Comparison of ENCODE assay signal across 10 mouse cellular contexts in the genomic region with DNA sequence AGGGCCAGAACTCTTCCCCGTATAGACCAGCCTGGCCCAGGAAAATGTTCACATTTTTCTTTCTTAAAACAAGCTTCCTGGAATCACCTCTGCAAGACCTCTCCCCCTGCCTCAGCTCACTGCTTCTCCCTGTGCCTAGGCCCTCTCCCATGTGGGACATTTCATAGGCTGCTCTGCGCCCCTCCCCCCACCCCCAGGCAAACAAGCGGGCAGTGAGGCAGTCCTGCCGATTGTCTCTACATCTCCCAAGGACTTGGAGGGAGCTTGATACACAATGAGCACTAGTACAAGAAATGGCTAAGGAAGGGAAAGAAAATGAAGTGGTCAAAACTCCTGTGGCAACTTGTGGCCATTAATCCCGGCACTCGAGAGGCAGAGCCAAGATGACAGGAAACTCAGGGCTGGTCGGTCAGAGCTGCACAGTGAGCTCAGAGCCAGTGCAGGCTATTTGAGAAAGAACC. TPM values are rescaled to one million over a fixed set of nuclear protein-coding genes. Genes with fewer than 3 reads are reported as not detected.
A peak's percentile ranks its signal among the peaks of the same experiment; 100 is the strongest.
DNase-seq lines count a peak whose midpoint lies in the region; ATAC-seq and TF ChIP-seq lines count a peak whose summit lies in the region.
"Had no signal": no experiment of that assay in that cellular context is flagged by ENCODE, and none has a peak within 500 bp of the region (broad histone marks: within the 10 kb centered on the region; RNA-seq: fewer than 3 reads in every experiment).

No protein-coding gene starts in this region.

- no peak for DNase-seq in heart, adult 11 months
- no peak for DNase-seq in stomach, postnatal 0 days (ENCODE audit: low spot score)
- no peak for DNase-seq in layer of hippocampus, postnatal 36 days
- DNase-seq: kidney, adult 18-20 months had no signal

- peak overlapping the region; percentile 48 for H3K4me2 ChIP-seq in heart, embryonic 12.5 days
- H3K4me2 ChIP-seq in embryonic facial prominence, embryonic 15.5 days (replicated peaks): peak overlapping the region; percentile 33; the same call in 1 of the 2 replicates
- peak overlapping the region; percentile 37 for H3K4me2 ChIP-seq in stomach, postnatal 0 days (replicated peaks; ENCODE audit: low read depth)
- H3K4me2 ChIP-seq in liver, embryonic 12.5 days: no peak overlapping the region
- H3K4me2 ChIP-seq: liver, embryonic 15.5 days had no signal

- no peaks in the 10 kb centered on the region for H3K36me3 ChIP-seq in heart, embryonic 12.5 days
- H3K36me3 ChIP-seq in megakaryocyte, embryonic 14.5 days (replicated peaks; ENCODE audit: low read length): no peaks in the 10 kb centered on the region
- H3K36me3 ChIP-seq in embryonic facial prominence, embryonic 15.5 days: no peaks in the 10 kb centered on the region
- H3K36me3 ChIP-seq in stomach, postnatal 0 days (ENCODE audit: control insufficient read depth, insufficient read depth, low read length): no peaks in the 10 kb centered on the region
- no peaks in the 10 kb centered on the region for H3K36me3 ChIP-seq in liver, embryonic 12.5 days
- H3K36me3 ChIP-seq: liver, embryonic 15.5 days had no signal

- no peaks in the 10 kb centered on the region for H3K9me3 ChIP-seq in heart, embryonic 12.5 days (replicated peaks)
- no peaks in the 10 kb centered on the region for H3K9me3 ChIP-seq in megakaryocyte, embryonic 14.5 days
- H3K9me3 ChIP-seq in embryonic facial prominence, embryonic 15.5 days (replicated peaks): no peaks in the 10 kb centered on the region
- H3K9me3 ChIP-seq in stomach, postnatal 0 days (ENCODE audit: control insufficient read depth, low read length): no peaks in the 10 kb centered on the region
- H3K9me3 ChIP-seq in liver, embryonic 12.5 days (replicated peaks): no peaks in the 10 kb centered on the region
- H3K9me3 ChIP-seq: liver, embryonic 15.5 days had no signal

- TF ChIP-seq EP300 in stomach, postnatal 0 days (optimal IDR thresholded peaks at IDR 0.05): no peak

- H3K4me3 ChIP-seq in heart, embryonic 12.5 days: no peak overlapping the region
- H3K4me3 ChIP-seq in megakaryocyte, embryonic 14.5 days (replicated peaks): peak overlapping the region; percentile 67
- 0 out of 2 replicates have a peak overlapping the region, but pooled peaks have one; percentile 16 for H3K4me3 ChIP-seq in embryonic facial prominence, embryonic 15.5 days (replicated peaks)
- H3K4me3 ChIP-seq in stomach, postnatal 0 days (ENCODE audit: low read depth, low read length): no peak overlapping the region; the same call in 1 of the 2 replicates
- no peak overlapping the region for H3K4me3 ChIP-seq in liver, embryonic 12.5 days
- H3K4me3 ChIP-seq: liver, embryonic 15.5 days had no signal

- H3K4me1 ChIP-seq in heart, embryonic 12.5 days (replicated peaks): peaks cover 55% of the 10 kb centered on the region
- peaks cover 56% of the 10 kb centered on the region for H3K4me1 ChIP-seq in megakaryocyte, embryonic 14.5 days
- H3K4me1 ChIP-seq in embryonic facial prominence, embryonic 15.5 days: peaks cover 72% of the 10 kb centered on the region
- peaks cover 22% of the 10 kb centered on the region for H3K4me1 ChIP-seq in stomach, postnatal 0 days (replicated peaks; ENCODE audit: control insufficient read depth, insufficient read depth)
- H3K4me1 ChIP-seq in liver, embryonic 12.5 days: peaks cover 15% of the 10 kb centered on the region; the same call in 1 of the 2 replicates
- H3K4me1 ChIP-seq: liver, embryonic 15.5 days had no signal

- ATAC-seq in heart, embryonic 12.5 days (ENCODE audit: insufficient number of reproducible peaks, low FRiP score): no peak
- ATAC-seq in megakaryocyte, adult 5-6 weeks (ENCODE audit: poor library complexity, severe bottlenecking): no peak
- ATAC-seq in embryonic facial prominence, embryonic 15.5 days (ENCODE audit: insufficient number of reproducible peaks, low FRiP score, low TSS enrichment, low read depth): no peak
- no peak for ATAC-seq in stomach, postnatal 0 days (ENCODE audit: low FRiP score, low TSS enrichment)
- no peak for ATAC-seq in liver, embryonic 12.5 days

- H3K27me3 ChIP-seq in heart, embryonic 12.5 days (replicated peaks): peaks cover 27% of the 10 kb centered on the region
- H3K27me3 ChIP-seq in megakaryocyte, embryonic 14.5 days (replicated peaks): peaks cover 82% of the 10 kb centered on the region
- H3K27me3 ChIP-seq in embryonic facial prominence, embryonic 15.5 days: no peaks in the 10 kb centered on the region
- H3K27me3 ChIP-seq in stomach, postnatal 0 days (ENCODE audit: control insufficient read depth, insufficient read depth, low read length): no peaks in the 10 kb centered on the region
- peaks cover 46% of the 10 kb centered on the region for H3K27me3 ChIP-seq in liver, embryonic 12.5 days (replicated peaks)

- peak overlapping the region; percentile 70 for H3K27ac ChIP-seq in heart, embryonic 12.5 days (ENCODE audit: poor library complexity, severe bottlenecking)
- H3K27ac ChIP-seq in embryonic facial prominence, embryonic 15.5 days (replicated peaks): peak overlapping the region; percentile 67
- peak overlapping the region; percentile 82 for H3K27ac ChIP-seq in stomach, postnatal 0 days (replicated peaks)
- no peak overlapping the region for H3K27ac ChIP-seq in liver, embryonic 12.5 days
- H3K27ac ChIP-seq: liver, embryonic 15.5 days had no signal

- no peak for TF ChIP-seq CTCF in stomach, postnatal 0 days (IDR thresholded peaks at IDR 0.05; ENCODE audit: low read depth)

- H3K9ac ChIP-seq in heart, embryonic 12.5 days: no peak overlapping the region
- H3K9ac ChIP-seq in embryonic facial prominence, embryonic 15.5 days: no peak overlapping the region
- peak overlapping the region; percentile 2; the same call in 1 of the 2 replicates for H3K9ac ChIP-seq in stomach, postnatal 0 days (ENCODE audit: low read length)
- no peak overlapping the region for H3K9ac ChIP-seq in liver, embryonic 12.5 days
- H3K9ac ChIP-seq: liver, embryonic 15.5 days had no signal

- WGBS in heart, embryonic 12.5 days: 14% methylated on average over 7 of the region's 7 CpGs
- 29% methylated on average over 7 of the region's 7 CpGs for WGBS in embryonic facial prominence, embryonic 15.5 days
- WGBS in stomach, postnatal 0 days: 13% methylated on average over 7 of the region's 7 CpGs
- 34% methylated on average over 7 of the region's 7 CpGs for WGBS in liver, embryonic 12.5 days (ENCODE audit: insufficient replicate concordance)

RNA-seq across cellular contexts. Expression of a gene that starts 8.1 kb away (rescaled TPM):
- 1.3 and 1.4 TPM in 2 replicates for polyA plus RNA-seq in heart, embryonic 12.5 days (2016; fragmentation: Nextera tagmentation; extraction: Ambion mirVana)
- 3.3 TPM in 1 of 2 replicates, not detected in the other for polyA plus RNA-seq in megakaryocyte, embryonic 14.5 days (2012; ENCODE audit: insufficient read depth, low replicate concordance)
- total RNA-seq in megakaryocyte, adult 5-6 weeks (2015): not detected in 2 replicates
- 0.04 and 0.15 TPM in 2 replicates for total RNA-seq in megakaryocyte, adult 5-6 weeks (2017)
- polyA plus RNA-seq in embryonic facial prominence, embryonic 15.5 days (2015; fragmentation: Nextera tagmentation; extraction: Ambion mirVana): 8.5 and 10.3 TPM in 2 replicates
- 5.4 and 6.3 TPM in 2 replicates for polyA plus RNA-seq in stomach, postnatal 0 days (2015; fragmentation: Nextera tagmentation; extraction: Ambion mirVana)
- total RNA-seq in layer of hippocampus, postnatal 36 days (2021): 1 to 10 TPM; 2.8 to 2.9 TPM
- polyA plus RNA-seq in liver, embryonic 12.5 days (2016; fragmentation: Nextera tagmentation; extraction: Ambion mirVana): 0.13 and 0.23 TPM in 2 replicates

RNA-seq across cellular contexts. Expression of a gene that starts 14.4 kb away (rescaled TPM):
- 9.5 and 9.6 TPM in 2 replicates for polyA plus RNA-seq in heart, embryonic 12.5 days (2016; fragmentation: Nextera tagmentation; extraction: Ambion mirVana)
- polyA plus RNA-seq in megakaryocyte, embryonic 14.5 days (2012; ENCODE audit: insufficient read depth, low replicate concordance): 8.2 and 25.4 TPM in 2 replicates
- 0.16 and 0.32 TPM in 2 replicates for total RNA-seq in megakaryocyte, adult 5-6 weeks (2015)
- total RNA-seq in megakaryocyte, adult 5-6 weeks (2017): 0.40 and 0.69 TPM in 2 replicates
- polyA plus RNA-seq in embryonic facial prominence, embryonic 15.5 days (2015; fragmentation: Nextera tagmentation; extraction: Ambion mirVana): 10.9 and 16.5 TPM in 2 replicates
- polyA plus RNA-seq in stomach, postnatal 0 days (2015; fragmentation: Nextera tagmentation; extraction: Ambion mirVana): 6.8 and 7.0 TPM in 2 replicates
- total RNA-seq in layer of hippocampus, postnatal 36 days (2021): 10 to 100 TPM; 12.3 to 12.4 TPM
- 1.1 and 1.2 TPM in 2 replicates for polyA plus RNA-seq in liver, embryonic 12.5 days (2016; fragmentation: Nextera tagmentation; extraction: Ambion mirVana)

RNA-seq across cellular contexts. Expression of a gene that starts 33.9 kb away (rescaled TPM):
- polyA plus RNA-seq in heart, embryonic 12.5 days (2016; fragmentation: Nextera tagmentation; extraction: Ambion mirVana): 3.0 and 4.2 TPM in 2 replicates
- 11.4 and 36.3 TPM in 2 replicates for polyA plus RNA-seq in megakaryocyte, embryonic 14.5 days (2012; ENCODE audit: insufficient read depth, low replicate concordance)
- 532 and 545 TPM in 2 replicates for total RNA-seq in megakaryocyte, adult 5-6 weeks (2015)
- total RNA-seq in megakaryocyte, adult 5-6 weeks (2017): 316 and 364 TPM in 2 replicates
- polyA plus RNA-seq in embryonic facial prominence, embryonic 15.5 days (2015; fragmentation: Nextera tagmentation; extraction: Ambion mirVana): 13.4 and 15.3 TPM in 2 replicates
- 9.6 and 9.8 TPM in 2 replicates for polyA plus RNA-seq in stomach, postnatal 0 days (2015; fragmentation: Nextera tagmentation; extraction: Ambion mirVana)
- 1 to 10 TPM; 8.7 to 9.4 TPM for total RNA-seq in layer of hippocampus, postnatal 36 days (2021)
- polyA plus RNA-seq in liver, embryonic 12.5 days (2016; fragmentation: Nextera tagmentation; extraction: Ambion mirVana): 7.9 and 8.0 TPM in 2 replicates

RNA-seq across cellular contexts. Expression of a gene that starts 34.8 kb away (rescaled TPM):
- 47.2 and 49.2 TPM in 2 replicates for polyA plus RNA-seq in heart, embryonic 12.5 days (2016; fragmentation: Nextera tagmentation; extraction: Ambion mirVana)
- polyA plus RNA-seq in megakaryocyte, embryonic 14.5 days (2012; ENCODE audit: insufficient read depth, low replicate concordance): 3.2 and 11.7 TPM in 2 replicates
- total RNA-seq in megakaryocyte, adult 5-6 weeks (2015): 62.0 and 67.7 TPM in 2 replicates
- total RNA-seq in megakaryocyte, adult 5-6 weeks (2017): 48.9 and 57.9 TPM in 2 replicates
- polyA plus RNA-seq in embryonic facial prominence, embryonic 15.5 days (2015; fragmentation: Nextera tagmentation; extraction: Ambion mirVana): 99.7 and 110 TPM in 2 replicates
- polyA plus RNA-seq in stomach, postnatal 0 days (2015; fragmentation: Nextera tagmentation; extraction: Ambion mirVana): 37.5 and 41.6 TPM in 2 replicates
- total RNA-seq in layer of hippocampus, postnatal 36 days (2021): 1 to 10 TPM; 7.8 to 8.1 TPM
- polyA plus RNA-seq in liver, embryonic 12.5 days (2016; fragmentation: Nextera tagmentation; extraction: Ambion mirVana): 82.0 and 86.0 TPM in 2 replicates

Comparison
In these comparisons a context has a peak if more than half of its experiments do, and no peak if none do; other contexts are left out.
1. H3K4me3 ChIP-seq: peak in megakaryocyte, embryonic 14.5 days (single experiment) and embryonic facial prominence, embryonic 15.5 days (single experiment); none in heart, embryonic 12.5 days (single experiment), stomach, postnatal 0 days (single experiment) and liver, embryonic 12.5 days (single experiment).